Mouse (Mus musculus): ENCODE measurements at regions not wholly inside any gene's neighbourhood (a gene's known extent, or its start where the extent isn't known, plus 50 kb on each side); places are given as distances from the start of the nearest gene placed in this dataset.
"Not testable (repeated sequence)": the region's sequence is repeated elsewhere in the genome, so short reads cannot be mapped to it uniquely, and the experiment has no call there.

- 76% methylated on average over 4 of the region's 4 CpGs for WGBS
These were observed 252.1 kb downstream of the Fgf9 start for GRCm38 (mm10) chr14:58322461-58322860.

GRCm38 (mm10) chr14:58321875-58322274 is 251.5 kb downstream of the Fgf9 start:
- no peak for ATAC-seq (ENCODE audit: low FRiP score, low read depth)
- H3K4me1 ChIP-seq = no peaks in the 10 kb centered on the region
- H3K27me3 ChIP-seq (replicated peaks) = no peaks in the 10 kb centered on the region
- H3K4me3 ChIP-seq = no peak overlapping the region
- H3K36me3 ChIP-seq = no peaks in the 10 kb centered on the region
- no peak overlapping the region for H3K27ac ChIP-seq
- H3K9me3 ChIP-seq = no peaks in the 10 kb centered on the region
- H3K9ac ChIP-seq = no peak overlapping the region
- no peak overlapping the region for H3K4me2 ChIP-seq (replicated peaks)
- WGBS = 78% methylated on average over 10 of the region's 10 CpGs

More at GRCm38 (mm10) chr14:58322461-58322860, 252.1 kb downstream of the Fgf9 start:
- Histone ChIP-seq H3K27ac (no peak overlapping the region), H3K9ac (no peak overlapping the region), H3K36me3 (no peaks in the 10 kb centered on the region), H3K4me3 (no peak overlapping the region), H3K4me1 (no peaks in the 10 kb centered on the region), H3K27me3 (replicated peaks) (no peaks in the 10 kb centered on the region), H3K4me2 (replicated peaks) (no peak overlapping the region), H3K9me3 (no peaks in the 10 kb centered on the region)
- ATAC-seq (ENCODE audit: low FRiP score, low read depth) = no peak

GRCm38 (mm10) chr14:58321234-58321633 is 250.9 kb downstream of the Fgf9 start:
- Histone ChIP-seq H3K4me1 (no peaks in the 10 kb centered on the region), H3K27ac (no peak overlapping the region), H3K9me3 (no peaks in the 10 kb centered on the region), H3K4me2 (replicated peaks) (no peak overlapping the region), H3K9ac (no peak overlapping the region), H3K4me3 (no peak overlapping the region), H3K27me3 (replicated peaks) (no peaks in the 10 kb centered on the region), H3K36me3 (no peaks in the 10 kb centered on the region)
- ATAC-seq (ENCODE audit: low FRiP score, low read depth) = no peak
- WGBS = 87% methylated on average over 5 of the region's 5 CpGs

GRCm38 (mm10) chr14:58317640-58318039 is 247.3 kb downstream of the Fgf9 start:
- no peaks in the 10 kb centered on the region for H3K4me1 ChIP-seq
- no peaks in the 10 kb centered on the region for H3K36me3 ChIP-seq
- no peak overlapping the region for H3K4me3 ChIP-seq
- H3K27me3 ChIP-seq (replicated peaks) = no peaks in the 10 kb centered on the region
- ATAC-seq (ENCODE audit: low FRiP score, low read depth) = no peak
- 87% methylated on average over 3 of the region's 3 CpGs for WGBS
- H3K27ac ChIP-seq = no peak overlapping the region
- H3K4me2 ChIP-seq (replicated peaks) = no peak overlapping the region
- no peaks in the 10 kb centered on the region for H3K9me3 ChIP-seq
- no peak overlapping the region for H3K9ac ChIP-seq

GRCm38 (mm10) chr14:58317231-58317630 is 246.9 kb downstream of the Fgf9 start:
- no peak for ATAC-seq (ENCODE audit: low FRiP score, low read depth)
- Histone ChIP-seq H3K36me3 (no peaks in the 10 kb centered on the region), H3K27ac (no peak overlapping the region), H3K4me1 (no peaks in the 10 kb centered on the region), H3K4me3 (no peak overlapping the region), H3K9ac (no peak overlapping the region), H3K27me3 (replicated peaks) (no peaks in the 10 kb centered on the region), H3K9me3 (no peaks in the 10 kb centered on the region), H3K4me2 (replicated peaks) (no peak overlapping the region)
- 77% methylated on average over 4 of the region's 4 CpGs for WGBS

GRCm38 (mm10) chr14:58307695-58308094 is 237.3 kb downstream of the Fgf9 start:
- H3K36me3 ChIP-seq = no peaks in the 10 kb centered on the region
- H3K4me2 ChIP-seq (replicated peaks) = no peak overlapping the region
- WGBS = 95% methylated on average over 6 of the region's 6 CpGs
- no peaks in the 10 kb centered on the region for H3K27me3 ChIP-seq (replicated peaks)
- H3K4me1 ChIP-seq = no peaks in the 10 kb centered on the region
- ATAC-seq (ENCODE audit: low FRiP score, low read depth) = no peak
- no peak overlapping the region for H3K9ac ChIP-seq
- 0 out of 2 replicates have a peak, but pooled peaks cover 5% of the 10 kb centered on the region for H3K9me3 ChIP-seq
- no peak overlapping the region for H3K27ac ChIP-seq
- H3K4me3 ChIP-seq = no peak overlapping the region

GRCm38 (mm10) chr14:58306832-58307521 is 236.6 kb downstream of the Fgf9 start:
- Histone ChIP-seq H3K9ac (no peak overlapping the region), H3K4me2 (replicated peaks) (no peak overlapping the region), H3K27me3 (replicated peaks) (no peaks in the 10 kb centered on the region), H3K4me3 (no peak overlapping the region), H3K36me3 (no peaks in the 10 kb centered on the region), H3K27ac (no peak overlapping the region), H3K9me3 (0 out of 2 replicates have a peak, but pooled peaks cover 5% of the 10 kb centered on the region), H3K4me1 (no peaks in the 10 kb centered on the region)
- ATAC-seq (ENCODE audit: low FRiP score, low read depth) = no peak
- WGBS = 79% methylated on average over 11 of the region's 11 CpGs

GRCm38 (mm10) chr14:58300411-58300887 is 230.1 kb downstream of the Fgf9 start:
- 81% methylated on average over 10 of the region's 10 CpGs for WGBS
- Histone ChIP-seq H3K4me1 (no peaks in the 10 kb centered on the region), H3K27me3 (replicated peaks) (no peaks in the 10 kb centered on the region), H3K4me3 (no peak overlapping the region), H3K9me3 (no peaks in the 10 kb centered on the region), H3K27ac (no peak overlapping the region), H3K36me3 (no peaks in the 10 kb centered on the region), H3K4me2 (replicated peaks) (no peak overlapping the region), H3K9ac (no peak overlapping the region)
- no peak for ATAC-seq (ENCODE audit: low FRiP score, low read depth)

- Histone ChIP-seq H3K4me3 (no peak overlapping the region), H3K27me3 (replicated peaks) (no peaks in the 10 kb centered on the region), H3K9me3 (no peaks in the 10 kb centered on the region), H3K27ac (no peak overlapping the region), H3K4me1 (no peaks in the 10 kb centered on the region), H3K9ac (no peak overlapping the region), H3K4me2 (replicated peaks) (no peak overlapping the region), H3K36me3 (no peaks in the 10 kb centered on the region)
- WGBS = 80% methylated on average over 13 of the region's 13 CpGs
- ATAC-seq (ENCODE audit: low FRiP score, low read depth) = no peak
These were observed 215.7 kb downstream of the Fgf9 start for GRCm38 (mm10) chr14:58286007-58286525.

- Histone ChIP-seq H3K9me3 (no peaks in the 10 kb centered on the region), H3K4me1 (no peaks in the 10 kb centered on the region), H3K4me3 (no peak overlapping the region), H3K27ac (no peak overlapping the region), H3K27me3 (replicated peaks) (no peaks in the 10 kb centered on the region), H3K9ac (no peak overlapping the region), H3K4me2 (replicated peaks) (no peak overlapping the region), H3K36me3 (no peaks in the 10 kb centered on the region)
- no peak for ATAC-seq (ENCODE audit: low FRiP score, low read depth)
- WGBS = 81% methylated on average over 15 of the region's 15 CpGs
These were observed 212.5 kb downstream of the Fgf9 start for GRCm38 (mm10) chr14:58282708-58283290.

GRCm38 (mm10) chr14:58282264-58282663 is 211.9 kb downstream of the Fgf9 start:
- no peak overlapping the region for H3K27ac ChIP-seq
- no peaks in the 10 kb centered on the region for H3K4me1 ChIP-seq
- H3K9ac ChIP-seq = no peak overlapping the region
- H3K9me3 ChIP-seq = no peaks in the 10 kb centered on the region
- no peaks in the 10 kb centered on the region for H3K27me3 ChIP-seq (replicated peaks)
- 83% methylated on average over 3 of the region's 3 CpGs for WGBS
- no peaks in the 10 kb centered on the region for H3K36me3 ChIP-seq
- no peak for ATAC-seq (ENCODE audit: low FRiP score, low read depth)
- no peak overlapping the region for H3K4me3 ChIP-seq
- H3K4me2 ChIP-seq (replicated peaks) = no peak overlapping the region

GRCm38 (mm10) chr14:58274440-58274839 is 204.1 kb downstream of the Fgf9 start:
- WGBS = 74% methylated on average over 2 of the region's 2 CpGs
- not testable (repeated sequence) for H3K27ac ChIP-seq

More at GRCm38 (mm10) chr14:58274440-58274839, 204.1 kb downstream of the Fgf9 start:
- H3K9me3 ChIP-seq; H3K36me3 ChIP-seq; H3K9ac ChIP-seq; H3K4me1 ChIP-seq; H3K4me3 ChIP-seq; H3K4me2 ChIP-seq (replicated peaks); ATAC-seq (ENCODE audit: low FRiP score, low read depth); H3K27me3 ChIP-seq (replicated peaks): not testable (repeated sequence)
